Mouse (Mus musculus) left cerebral cortex, postnatal 25 days (tissue): Measurements from ENCODE around the gene Tifa. TPM values are rescaled to one million over a fixed set of nuclear protein-coding genes. Genes with fewer than 3 reads are reported as not detected.

ENCODE experiments used
- DNase-seq, 2 experiments: peaks; one replicate each; pipeline ENCODE4 v3.0.0; 2022; ENCODE audit warnings: low spot score in 2 of 2, mixed read lengths in 1 of 2
- intact Hi-C: fragments of 180-260 bp; cut with DNase I; formaldehyde crosslinking; loops from one replicate; pipeline ENCODE4 v1.15.1; 2025
- total RNA-seq, 2 experiments: library from RNA; stranded (reverse); gene quantifications; 2 replicates each; pipeline ENCODE4 v1.2.3; 2021

Gene Tifa
- total RNA-seq, result 1 to 10 TPM; 5.5 to 6.0 TPM

GRCm38 (mm10) chr3:127789500-127790191, at the start of gene Tifa:
Gene Tifa, plus strand, starts transcription at chr3:127789805.
- DNase-seq, result peak; percentile 34 to 59
- intact Hi-C loops, result no loop called here

GRCm38 (mm10) chr3:127741473-127741872, 48.1 kb upstream of the Tifa start:
- intact Hi-C loops, result no loop called here
- DNase-seq, result no peak

GRCm38 (mm10) chr3:127743614-127744365, 45.8 kb upstream of the Tifa start:
- intact Hi-C loops, result no loop called here
- no peak for DNase-seq

- no peak for DNase-seq
- intact Hi-C loops, result no loop called here
Measured at GRCm38 (mm10) chr3:127745504-127745903, 44.1 kb upstream of the Tifa start.

GRCm38 (mm10) chr3:127745911-127746640, 43.5 kb upstream of the Tifa start:
- intact Hi-C loops, result no loop called here
- DNase-seq, result no peak

DNA sequence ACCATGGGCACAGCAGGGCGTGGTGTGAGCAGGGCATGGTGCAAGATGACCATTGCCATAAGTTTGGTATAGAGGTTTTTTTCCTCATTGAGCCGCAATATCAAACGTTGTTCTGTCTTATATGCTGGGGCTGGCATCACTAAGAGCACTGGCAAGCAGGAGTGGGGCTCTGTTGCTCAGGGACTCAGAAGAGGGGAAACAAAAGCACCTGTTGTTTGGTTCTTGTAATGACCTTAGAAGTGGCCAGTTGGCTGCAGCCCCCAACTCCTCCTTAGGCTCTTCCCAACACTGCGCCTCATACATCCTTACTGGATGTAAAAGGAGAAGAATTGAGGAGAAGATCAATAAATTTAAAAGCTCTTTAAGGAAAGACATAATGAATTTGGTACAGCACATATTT, 41.0 kb upstream of the Tifa start:
- intact Hi-C loops, result no loop called here
- DNase-seq, result no peak

GRCm38 (mm10) chr3:127749266-127749665, 40.3 kb upstream of the Tifa start:
- no peak for DNase-seq
- intact Hi-C loops, result no loop called here

- intact Hi-C loops, result loop anchor here (10.0 kb wide), 1 partner anchor 425 kb away; no protein-coding TSS in a partner anchor
- no peak for DNase-seq
Measured at GRCm38 (mm10) chr3:127749981-127750562, 39.5 kb upstream of the Tifa start.

- intact Hi-C loops, result loop anchor here (10.0 kb wide), 1 partner anchor 432 kb away; no protein-coding TSS in a partner anchor
- no peak for DNase-seq
Measured at GRCm38 (mm10) chr3:127756458-127756857, 33.1 kb upstream of the Tifa start.

DNA sequence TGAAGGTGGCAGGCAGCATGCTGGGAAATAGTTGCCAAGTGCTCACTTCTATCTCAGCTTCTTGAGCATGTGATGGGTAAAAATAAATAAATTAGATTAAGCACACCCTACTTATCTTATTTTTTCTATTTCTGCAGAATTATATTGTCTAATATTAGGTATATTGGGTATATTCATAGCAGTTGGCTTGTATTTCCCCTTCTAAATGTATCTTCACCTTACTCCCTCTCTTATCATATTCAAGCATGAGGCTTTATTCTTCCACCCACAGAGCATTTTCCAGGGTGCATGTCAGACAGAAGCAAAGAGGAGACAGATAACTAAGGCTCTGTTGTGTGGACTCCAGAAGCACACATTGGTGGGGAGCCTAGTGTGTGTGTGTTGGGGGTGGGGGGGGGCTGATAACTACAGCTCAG, 31.7 kb upstream of the Tifa start:
- intact Hi-C loops, result loop anchor here (2.0 to 10.0 kb wide), 3 partner anchors 133 to 433 kb away; no protein-coding TSS in a partner anchor
- DNase-seq, result no peak

DNA sequence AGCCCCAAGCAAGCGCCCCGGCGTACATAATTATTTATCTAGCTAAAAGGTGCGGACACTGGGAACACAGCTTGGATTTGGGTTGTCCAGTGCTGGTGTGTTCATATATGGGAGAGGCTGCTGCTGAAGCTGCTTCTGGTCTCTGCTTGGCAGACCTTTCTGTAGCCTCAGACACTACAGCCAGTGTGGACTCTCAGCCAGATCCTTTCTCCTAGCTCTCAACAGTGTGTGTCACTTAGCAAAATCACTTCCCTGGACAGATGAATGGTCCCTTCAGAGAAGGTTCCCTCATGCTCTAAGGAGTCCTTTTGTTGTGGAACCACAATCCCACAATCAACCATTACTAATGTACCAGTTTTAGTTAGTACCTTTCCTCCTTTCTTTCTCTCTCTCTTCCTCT, 30.8 kb upstream of the Tifa start:
- no peak for DNase-seq
- intact Hi-C loops, result loop anchor here (2.0 to 10.0 kb wide), 3 partner anchors 134 to 434 kb away; no protein-coding TSS in a partner anchor

GRCm38 (mm10) chr3:127759212-127759611, 30.4 kb upstream of the Tifa start:
- intact Hi-C loops, result loop anchor here (2.0 to 10.0 kb wide), 3 partner anchors 134 to 434 kb away; no protein-coding TSS in a partner anchor
- peak; percentile 36 to 70 for DNase-seq

DNA sequence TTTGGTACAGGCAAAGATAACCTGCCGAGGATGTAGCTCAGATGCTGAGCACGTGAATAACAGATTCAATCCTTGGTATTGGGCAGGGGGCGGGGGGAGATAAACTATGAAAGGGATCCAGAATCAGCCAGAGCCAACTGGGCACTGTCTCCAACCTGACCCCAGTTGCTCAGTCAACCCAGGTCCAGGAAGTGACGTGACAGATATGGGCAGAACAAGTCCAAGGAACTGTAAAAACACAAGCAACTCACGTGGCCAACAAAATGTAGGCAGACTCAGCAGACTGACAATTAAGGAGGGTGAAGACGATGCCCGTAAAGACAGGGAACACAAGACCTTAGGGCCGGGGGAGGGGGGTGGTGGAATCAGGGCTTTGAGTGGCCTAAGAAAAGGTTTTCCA, 27.2 kb upstream of the Tifa start:
- intact Hi-C loops, result loop anchor here (2.0 to 10.0 kb wide), 2 partner anchors 186 to 308 kb away; no protein-coding TSS in a partner anchor

DNA sequence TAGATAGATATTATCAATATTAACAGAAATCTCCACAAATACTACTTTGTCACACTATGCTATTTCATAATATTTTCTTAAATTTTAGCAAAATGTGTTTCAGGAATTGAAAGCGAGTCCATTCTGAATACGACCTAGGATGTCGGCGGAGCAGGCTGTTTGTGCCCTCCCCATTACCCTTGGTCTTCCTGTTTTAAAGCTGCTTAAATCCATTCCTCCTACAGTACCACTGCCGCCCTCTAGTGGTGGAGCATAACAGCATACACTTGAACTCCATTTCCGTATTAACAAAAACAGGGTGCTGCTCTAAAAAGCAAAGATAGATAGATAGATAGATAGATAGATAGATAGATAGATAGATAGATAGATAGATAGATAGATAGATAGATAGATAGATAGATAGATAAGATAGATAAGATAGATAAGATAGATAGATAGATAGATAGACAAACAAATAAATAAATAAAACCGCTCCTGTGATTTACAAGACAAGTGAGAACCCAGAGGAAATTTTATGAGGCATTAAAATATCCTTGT, 26.5 kb upstream of the Tifa start:
- intact Hi-C loops, result loop anchor here (2.0 to 10.0 kb wide), 2 partner anchors 186 to 308 kb away; no protein-coding TSS in a partner anchor
- peak; percentile 60 to 65 for DNase-seq

More for the DNA sequence above, 27.2 kb upstream of the Tifa start:
- no peak for DNase-seq

- no peak for DNase-seq
- intact Hi-C loops, result loop anchor here (10.0 kb wide), 1 partner anchor 310 kb away; no protein-coding TSS in a partner anchor
Measured at GRCm38 (mm10) chr3:127764541-127764940, 25.1 kb upstream of the Tifa start.

GRCm38 (mm10) chr3:127765971-127766370, 23.6 kb upstream of the Tifa start:
- no peak for DNase-seq
- intact Hi-C loops, result loop anchor here (10.0 kb wide), 1 partner anchor 311 kb away; no protein-coding TSS in a partner anchor

DNA sequence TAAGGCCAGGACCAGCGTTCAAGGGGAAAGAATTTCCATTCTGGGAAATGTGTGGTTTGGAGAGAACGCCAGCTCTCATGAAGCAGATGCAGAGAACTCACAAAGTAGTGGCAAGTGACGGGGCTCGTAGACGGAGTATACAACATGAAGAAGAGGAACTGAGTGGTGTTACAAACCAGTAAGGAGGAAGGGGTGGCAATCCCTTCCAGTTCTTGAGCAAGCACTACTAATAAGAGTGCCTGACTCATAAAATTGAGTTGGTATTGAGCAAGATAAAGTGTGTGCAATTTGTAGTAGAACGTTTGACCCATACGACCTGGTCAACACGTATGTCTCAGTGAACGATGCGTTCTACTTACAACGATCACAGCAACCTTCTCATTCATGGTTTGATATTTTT, 20.5 kb upstream of the Tifa start:
- DNase-seq, result no peak
- intact Hi-C loops, result loop anchor here (10.0 kb wide), 1 partner anchor 314 kb away; no protein-coding TSS in a partner anchor

DNA sequence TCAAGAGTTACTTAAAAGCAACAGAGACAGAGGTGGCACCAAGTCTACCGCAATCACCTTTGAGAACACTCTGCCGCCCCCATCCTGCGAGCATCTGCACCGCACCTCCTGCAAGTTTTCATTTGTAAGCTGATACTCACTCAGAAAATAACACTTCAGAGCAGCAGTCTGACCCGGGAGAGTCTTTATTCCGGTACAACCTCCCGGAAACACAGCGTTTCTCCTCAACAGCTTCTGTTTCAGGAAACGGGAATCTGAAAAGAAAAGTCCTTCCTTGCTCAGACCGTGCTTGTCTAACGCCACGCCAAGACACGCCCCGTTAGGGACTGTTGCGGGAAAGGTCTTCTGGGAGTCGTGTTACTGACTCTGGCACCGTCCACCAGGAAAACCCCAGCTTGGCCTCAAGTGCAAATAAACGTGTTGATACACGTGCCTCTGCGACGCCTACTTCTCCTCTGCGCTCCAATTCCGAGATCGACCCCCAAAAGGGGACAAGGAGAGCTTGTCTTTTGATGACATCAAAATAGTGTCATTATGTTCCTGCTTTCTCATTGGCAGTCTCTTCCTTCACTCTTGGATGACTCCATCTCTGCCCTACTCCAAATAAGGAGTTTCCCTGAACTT, 9.5 kb upstream of the Tifa start, which contains the start of gene Alpk1:
Gene Alpk1 (minus strand): TSS at position 507 of the 624 bp plus-strand sequence.
- intact Hi-C loops, result no loop called here
- DNase-seq, result peak; percentile 20 to 58
